Mouse (Mus musculus): Measurements from ENCODE around the gene Pld3. TPM values are rescaled to one million over a fixed set of nuclear protein-coding genes. Genes with fewer than 3 reads are reported as not detected.
A peak's percentile ranks its signal among the peaks of the same experiment; 100 is the strongest.

Gene Pld3
- polyA plus RNA-seq (2016; fragmentation: Nextera tagmentation; extraction: Ambion mirVana) = 46.6 and 49.1 TPM in 2 replicates

GRCm38 (mm10) chr7:27552931-27553513 lies at the start of gene Pld3, which contains the start of gene 2310022A10Rik:
Gene Pld3, minus strand, starts transcription at chr7:27553218.
Gene 2310022A10Rik, plus strand, starts transcription at chr7:27553233.
- Histone ChIP-seq H3K36me3 (peaks cover 21% of the 10 kb centered on the region), H3K27me3 (replicated peaks) (no peaks in the 10 kb centered on the region), H3K9me3 (replicated peaks) (no peaks in the 10 kb centered on the region), H3K9ac (peak within 1 kb of the TSS; percentile 85), H3K27ac (peak within 1 kb of the TSS; percentile 66), H3K4me1 (peaks cover 27% of the 10 kb centered on the region), H3K4me2 (peak within 1 kb of the TSS; percentile 87), H3K4me3 (peak within 1 kb of the TSS; percentile 87)
- ATAC-seq = peak; percentile 100
- WGBS (ENCODE audit: insufficient replicate concordance) = 2% methylated on average over 39 of the region's 41 CpGs

- 72% methylated on average over 2 of the region's 2 CpGs for WGBS (ENCODE audit: insufficient replicate concordance)
- H3K4me3 ChIP-seq = no peak overlapping the region
- peaks cover 95% of the 10 kb centered on the region for H3K4me1 ChIP-seq
These were observed 49.1 kb upstream of the Pld3 start for GRCm38 (mm10) chr7:27602161-27602560.

GRCm38 (mm10) chr7:27601628-27602027 lies 48.6 kb upstream of the Pld3 start:
- H3K4me1 ChIP-seq = peaks cover 95% of the 10 kb centered on the region
- no peak overlapping the region for H3K4me3 ChIP-seq

More at GRCm38 (mm10) chr7:27602161-27602560, 49.1 kb upstream of the Pld3 start:
- no peak overlapping the region for H3K9ac ChIP-seq
- H3K4me2 ChIP-seq = no peak overlapping the region
- H3K9me3 ChIP-seq (replicated peaks) = no peaks in the 10 kb centered on the region
- H3K27me3 ChIP-seq (replicated peaks) = no peaks in the 10 kb centered on the region
- no peak for ATAC-seq
- no peak overlapping the region for H3K27ac ChIP-seq
- peaks cover 14% of the 10 kb centered on the region; the same call in 1 of the 2 replicates for H3K36me3 ChIP-seq

GRCm38 (mm10) chr7:27598053-27598452 lies 45.0 kb upstream of the Pld3 start:
- Histone ChIP-seq H3K4me1 (peaks cover 97% of the 10 kb centered on the region), H3K9me3 (replicated peaks) (no peaks in the 10 kb centered on the region), H3K4me2 (no peak overlapping the region), H3K27ac (peak overlapping the region; percentile 99; the same call in 1 of the 2 replicates), H3K27me3 (replicated peaks) (no peaks in the 10 kb centered on the region), H3K9ac (no peak overlapping the region), H3K4me3 (no peak overlapping the region), H3K36me3 (peaks cover 28% of the 10 kb centered on the region)
- no peak for ATAC-seq
- 75% methylated on average over 7 of the region's 7 CpGs for whole genome bisulfite sequencing (ENCODE audit: insufficient replicate concordance)

More at GRCm38 (mm10) chr7:27601628-27602027, 48.6 kb upstream of the Pld3 start:
- Histone ChIP-seq H3K4me2 (no peak overlapping the region), H3K27ac (no peak overlapping the region), H3K36me3 (peaks cover 12% of the 10 kb centered on the region; the same call in 1 of the 2 replicates), H3K9me3 (replicated peaks) (no peaks in the 10 kb centered on the region), H3K27me3 (replicated peaks) (no peaks in the 10 kb centered on the region), H3K9ac (no peak overlapping the region)
- WGBS (ENCODE audit: insufficient replicate concordance) = 73% methylated on average over 4 of the region's 4 CpGs
- no peak for ATAC-seq

GRCm38 (mm10) chr7:27596586-27597503 lies 43.8 kb upstream of the Pld3 start:
- H3K4me3 ChIP-seq = no peak overlapping the region
- peaks cover 26% of the 10 kb centered on the region for H3K36me3 ChIP-seq
- peaks cover 93% of the 10 kb centered on the region for H3K4me1 ChIP-seq
- no peaks in the 10 kb centered on the region for H3K27me3 ChIP-seq (replicated peaks)
- peak overlapping the region; percentile 43 for H3K9ac ChIP-seq
- WGBS (ENCODE audit: insufficient replicate concordance) = 70% methylated on average over 10 of the region's 10 CpGs
- peak overlapping the region; percentile 47 for H3K4me2 ChIP-seq
- ATAC-seq = no peak
- no peaks in the 10 kb centered on the region for H3K9me3 ChIP-seq (replicated peaks)
- peak overlapping the region; percentile 99 for H3K27ac ChIP-seq

- 46% methylated on average over 12 of the region's 12 CpGs for WGBS (ENCODE audit: insufficient replicate concordance)
- peak; percentile 49 for ATAC-seq
These were observed 40.1 kb upstream of the Pld3 start for GRCm38 (mm10) chr7:27592934-27593645.

GRCm38 (mm10) chr7:27592217-27592929 lies 39.4 kb upstream of the Pld3 start:
- H3K36me3 ChIP-seq = peaks cover 22% of the 10 kb centered on the region
- H3K4me3 ChIP-seq = peak overlapping the region; percentile 93
- H3K9me3 ChIP-seq (replicated peaks) = no peaks in the 10 kb centered on the region
- H3K4me2 ChIP-seq = peak overlapping the region; percentile 87
- peak overlapping the region; percentile 99 for H3K27ac ChIP-seq
- no peaks in the 10 kb centered on the region for H3K27me3 ChIP-seq (replicated peaks)
- H3K4me1 ChIP-seq = peaks cover 56% of the 10 kb centered on the region
- ATAC-seq = peak; percentile 73
- peak overlapping the region; percentile 98 for H3K9ac ChIP-seq
- WGBS (ENCODE audit: insufficient replicate concordance) = under 1% methylated on average over 17 of the region's 17 CpGs

More at GRCm38 (mm10) chr7:27592934-27593645, 40.1 kb upstream of the Pld3 start:
- peaks cover 22% of the 10 kb centered on the region for H3K36me3 ChIP-seq
- peak overlapping the region; percentile 87 for H3K4me2 ChIP-seq
- peak overlapping the region; percentile 98 for H3K9ac ChIP-seq
- no peaks in the 10 kb centered on the region for H3K9me3 ChIP-seq (replicated peaks)
- H3K27ac ChIP-seq = peak overlapping the region; percentile 99
- peaks cover 63% of the 10 kb centered on the region for H3K4me1 ChIP-seq
- no peaks in the 10 kb centered on the region for H3K27me3 ChIP-seq (replicated peaks)
- peak overlapping the region; percentile 93 for H3K4me3 ChIP-seq

DNA sequence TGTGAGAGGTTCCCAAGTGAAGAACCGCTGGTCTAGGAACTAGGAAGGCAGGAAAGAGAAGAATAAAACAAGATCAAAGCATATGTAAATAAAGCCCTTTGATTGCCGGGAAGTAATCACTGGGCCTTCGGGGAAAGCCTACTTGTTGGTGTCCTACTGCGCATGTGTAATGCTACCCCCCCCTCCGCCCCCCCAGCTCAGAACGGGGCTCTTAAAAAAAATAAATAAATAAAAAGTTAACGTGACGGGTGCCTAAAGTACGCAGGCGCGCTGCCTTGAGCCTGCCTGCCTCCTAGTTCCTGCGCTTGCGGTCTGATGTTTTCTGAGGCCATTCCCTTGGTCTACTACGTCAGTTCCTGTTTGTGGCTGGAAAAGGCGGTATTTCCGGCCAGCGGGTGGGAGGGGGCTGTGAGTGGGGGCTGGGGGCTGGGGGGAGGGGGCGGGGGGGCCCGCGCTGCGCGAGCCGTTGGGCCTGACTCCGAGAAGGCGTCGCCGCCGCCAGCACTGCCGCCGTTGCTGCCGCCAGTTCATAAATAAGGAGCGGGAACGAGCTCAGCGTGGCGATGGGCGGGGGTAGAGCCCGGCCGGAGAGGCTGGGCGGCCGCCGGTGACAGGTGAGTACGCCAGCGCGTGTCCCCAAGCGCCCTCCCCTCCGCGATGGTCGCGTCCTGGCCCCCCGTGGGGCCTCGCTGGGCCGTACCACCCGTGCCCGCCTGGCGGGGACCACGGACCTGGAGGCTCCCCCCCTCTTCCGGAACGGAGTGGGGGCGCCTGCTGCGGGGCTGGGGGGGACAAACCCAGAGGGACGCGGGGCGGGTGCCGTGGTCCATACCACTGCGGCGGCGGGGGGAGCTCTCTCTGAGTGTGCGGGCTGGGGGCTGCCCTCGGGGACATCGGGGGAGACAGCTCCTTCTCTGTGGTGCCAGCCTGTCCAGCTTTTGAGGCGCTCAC lies 38.5 kb upstream of the Pld3 start, which contains the start of gene Akt2:
Gene Akt2 (plus strand): TSS at position 287 of the 951 bp plus-strand sequence.
- Histone ChIP-seq H3K9ac (peak within 1 kb of the TSS; percentile 98), H3K9me3 (replicated peaks) (no peaks in the 10 kb centered on the region), H3K4me3 (peak within 1 kb of the TSS; percentile 93), H3K27me3 (replicated peaks) (no peaks in the 10 kb centered on the region), H3K27ac (peak within 1 kb of the TSS; percentile 99), H3K4me2 (peak within 1 kb of the TSS; percentile 87), H3K4me1 (peaks cover 47% of the 10 kb centered on the region), H3K36me3 (peaks cover 24% of the 10 kb centered on the region)
- peak; percentile 78 for ATAC-seq
- WGBS (ENCODE audit: insufficient replicate concordance) = 1% methylated on average over 58 of the region's 71 CpGs

- 48% methylated on average over 4 of the region's 4 CpGs for WGBS (ENCODE audit: insufficient replicate concordance)
- no peaks in the 10 kb centered on the region for H3K9me3 ChIP-seq (replicated peaks)
These were observed 37.7 kb upstream of the Pld3 start for GRCm38 (mm10) chr7:27590566-27591213.

DNA sequence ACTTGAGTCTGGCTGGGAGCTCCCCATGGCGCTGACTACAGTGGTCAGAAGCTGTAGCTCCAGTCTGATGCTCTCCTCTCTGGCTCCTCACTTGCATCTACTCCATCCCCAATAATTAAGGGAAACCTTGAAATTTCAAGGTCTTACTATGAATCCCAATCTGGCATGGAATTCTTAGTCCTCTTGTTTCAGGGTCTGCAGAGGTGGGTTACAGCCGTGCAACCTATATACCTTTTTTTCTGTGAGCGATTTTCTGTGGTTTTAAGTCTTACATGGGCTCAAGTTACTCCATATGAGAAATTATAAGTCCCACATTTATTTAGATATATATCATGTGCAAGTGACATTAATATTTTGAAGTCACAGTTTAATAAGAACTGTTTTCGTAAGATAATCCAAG lies 37.1 kb upstream of the Pld3 start:
- ATAC-seq = no peak
- no peaks in the 10 kb centered on the region for H3K9me3 ChIP-seq (replicated peaks)
- H3K4me3 ChIP-seq = no peak overlapping the region
- peaks cover 33% of the 10 kb centered on the region for H3K4me1 ChIP-seq
- 89% methylated on average over 4 of the region's 4 CpGs for WGBS (ENCODE audit: insufficient replicate concordance)
- no peak overlapping the region for H3K9ac ChIP-seq
- H3K4me2 ChIP-seq = no peak overlapping the region
- H3K27me3 ChIP-seq (replicated peaks) = no peaks in the 10 kb centered on the region
- 0 out of 2 replicates have a peak overlapping the region, but pooled peaks have one; percentile 41 for H3K27ac ChIP-seq
- peaks cover 23% of the 10 kb centered on the region for H3K36me3 ChIP-seq

More at GRCm38 (mm10) chr7:27590566-27591213, 37.7 kb upstream of the Pld3 start:
- Histone ChIP-seq H3K27me3 (replicated peaks) (no peaks in the 10 kb centered on the region), H3K27ac (peak overlapping the region; percentile 99), H3K4me2 (peak overlapping the region; percentile 87), H3K36me3 (peaks cover 25% of the 10 kb centered on the region), H3K4me3 (peak overlapping the region; percentile 93), H3K4me1 (peaks cover 39% of the 10 kb centered on the region), H3K9ac (peak overlapping the region; percentile 98)
- ATAC-seq = no peak

All from liver, embryonic 12.5 days (tissue).